Mouse (Mus musculus) liver, adult 2 months (tissue): ENCODE results near the gene Rnf130. TPM values are rescaled to one million over a fixed set of nuclear protein-coding genes. Genes with fewer than 3 reads are reported as not detected.

Source experiments
- DNase-seq: peaks from one replicate; pipeline ENCODE4 v3.0.0-alpha.2; 2011; ENCODE audit warnings: low read depth, low spot score; ENCODE audit errors: extremely low read depth
- H3K27ac ChIP-seq: fragments of 200-500 bp; replicated peaks from 2 replicates; pipeline ENCODE4 v1.5.1; 2012; ENCODE audit warnings: low read depth, mild to moderate bottlenecking, control low read depth, inconsistent platforms, low read length; ENCODE audit not compliant: insufficient read depth
- H3K27me3 ChIP-seq: fragments of 200-500 bp; 2 replicates; pipeline ENCODE4 v1.6.1; 2012; ENCODE audit warnings: mild to moderate bottlenecking, moderate library complexity, low read length, inconsistent platforms; ENCODE audit not compliant: control insufficient read depth, insufficient read depth
- H3K36me3 ChIP-seq: fragments of 200-500 bp; 2 replicates; pipeline ENCODE4 v1.6.1; 2012; ENCODE audit warnings: low read length, inconsistent platforms; ENCODE audit not compliant: control insufficient read depth, insufficient read depth
- H3K4me1 ChIP-seq: fragments of 200-500 bp; 2 replicates; pipeline ENCODE4 v1.6.1; 2011; ENCODE audit warnings: low read length; ENCODE audit not compliant: control insufficient read depth, insufficient read depth
- H3K4me3 ChIP-seq: fragments of 200-500 bp; 2 replicates; pipeline ENCODE4 v1.5.1; 2011; ENCODE audit warnings: low read depth, mild to moderate bottlenecking, control low read depth, low read length, moderate library complexity; ENCODE audit not compliant: insufficient read depth
- H3K79me2 ChIP-seq: fragments of 200-500 bp; 2 replicates; pipeline ENCODE4 v1.6.1; 2012; ENCODE audit warnings: inconsistent platforms, mild to moderate bottlenecking, low read length, moderate library complexity; ENCODE audit not compliant: control insufficient read depth, insufficient read depth
- H3K9ac ChIP-seq: fragments of 200-500 bp; 2 replicates; pipeline ENCODE4 v1.6.1; 2012; ENCODE audit warnings: low read depth, mild to moderate bottlenecking, control low read depth, inconsistent platforms, low read length
- CTCF ChIP-seq: fragments of 200-500 bp; IDR thresholded peaks from 2 replicates; pipeline ENCODE4 v1.5.1; 2011; ENCODE audit warnings: low read depth, low read length, control low read depth
- POLR2A ChIP-seq: fragments of 200-500 bp; IDR thresholded peaks from 2 replicates; pipeline ENCODE4 v1.6.1; 2011; ENCODE audit warnings: low read length, control low read depth; ENCODE audit not compliant: insufficient read depth; ENCODE audit errors: extremely low read depth
- WGBS: fragments of 180-500 bp; shearing (Covaris S2); methylation state at CpG from one replicate; pipeline ENCODE4 v1.1.7; 2018; 5-methylcytosine and 5-hydroxymethylcytosine counted together
- polyA plus RNA-seq: library from polyadenylated mRNA; depleted of rRNA; stranded (reverse); fragments of >200 nt; gene quantifications from 2 replicates; pipeline ENCODE4 v1.2.3, GENCODE M21; 2012
- total RNA-seq: library from RNA; depleted of rRNA; stranded (reverse); fragments of >200 nt; gene quantifications from 2 replicates; pipeline ENCODE4 v1.2.3, GENCODE M21; 2014

Gene Rnf130
- total and polyA plus RNA-seq, 2 experiments: 66.7 to 111 TPM

- no peak overlapping the region for H3K27ac ChIP-seq
- no peaks in the 10 kb centered on the region for H3K27me3 ChIP-seq
- no peak for DNase-seq
- no peak for TF ChIP-seq CTCF
- no peak for TF ChIP-seq POLR2A
- H3K79me2 ChIP-seq: no peaks in the 10 kb centered on the region; the same call in 1 of the 2 replicates
- no peak overlapping the region for H3K9ac ChIP-seq
- peaks cover 4% of the 10 kb centered on the region for H3K36me3 ChIP-seq
- H3K4me1 ChIP-seq: no peaks in the 10 kb centered on the region
- WGBS: 64% methylated on average over 2 of the region's 2 CpGs
- H3K4me3 ChIP-seq: no peak overlapping the region
Measured at GRCm38 (mm10) chr11:50057713-50058112, 32.6 kb downstream of the Rnf130 start.

DNA sequence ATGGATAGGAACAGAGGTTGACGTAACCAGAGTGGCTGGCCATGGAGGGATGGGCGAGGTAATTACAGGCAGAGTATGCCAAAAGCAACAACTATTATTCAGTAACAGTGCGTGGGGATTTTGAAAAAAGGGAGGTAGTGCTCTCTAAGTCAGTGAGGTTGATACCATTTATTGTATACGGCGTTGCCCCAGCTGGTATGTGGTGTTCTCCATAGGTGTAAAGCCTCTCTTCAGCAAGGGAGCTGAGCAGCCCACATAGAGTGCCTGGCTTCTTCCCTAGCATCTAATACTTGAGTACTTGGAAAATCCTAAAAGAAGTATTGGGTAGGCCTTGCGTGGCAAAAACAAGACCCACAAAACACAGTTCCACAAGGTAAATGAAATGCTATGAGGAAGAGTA is 33.1 kb downstream of the Rnf130 start:
- Histone ChIP-seq H3K27ac (no peak overlapping the region), H3K4me1 (no peaks in the 10 kb centered on the region), H3K27me3 (no peaks in the 10 kb centered on the region), H3K36me3 (no peaks in the 10 kb centered on the region), H3K9ac (no peak overlapping the region), H3K79me2 (no peaks in the 10 kb centered on the region; the same call in 1 of the 2 replicates), H3K4me3 (no peak overlapping the region)
- WGBS: 96% methylated on average over 6 of the region's 6 CpGs
- no peak for DNase-seq
- TF ChIP-seq CTCF (no peak), POLR2A (no peak)

GRCm38 (mm10) chr11:50059045-50059444 is 33.9 kb downstream of the Rnf130 start:
- no peak overlapping the region for H3K9ac ChIP-seq
- no peak overlapping the region for H3K27ac ChIP-seq
- no peak overlapping the region for H3K4me3 ChIP-seq
- WGBS: 90% methylated on average over 6 of the region's 6 CpGs
- DNase-seq: no peak
- TF ChIP-seq CTCF: no peak
- TF ChIP-seq POLR2A: no peak
- no peaks in the 10 kb centered on the region for H3K27me3 ChIP-seq
- no peaks in the 10 kb centered on the region; the same call in 1 of the 2 replicates for H3K79me2 ChIP-seq
- H3K36me3 ChIP-seq: no peaks in the 10 kb centered on the region
- H3K4me1 ChIP-seq: no peaks in the 10 kb centered on the region

- no peak for DNase-seq
- TF ChIP-seq CTCF (no peak), POLR2A (no peak)
- 78% methylated on average over 7 of the region's 7 CpGs for WGBS
- H3K27ac ChIP-seq: no peak overlapping the region
- H3K27me3 ChIP-seq: no peaks in the 10 kb centered on the region
- H3K4me1 ChIP-seq: peaks cover 2% of the 10 kb centered on the region; the same call in 1 of the 2 replicates
- no peaks in the 10 kb centered on the region for H3K36me3 ChIP-seq
- peaks cover 14% of the 10 kb centered on the region; the same call in 1 of the 2 replicates for H3K79me2 ChIP-seq
- no peak overlapping the region for H3K9ac ChIP-seq
- H3K4me3 ChIP-seq: no peak overlapping the region
Measured at GRCm38 (mm10) chr11:50062116-50062515, 37.0 kb downstream of the Rnf130 start.

GRCm38 (mm10) chr11:50066088-50066487 is 40.9 kb downstream of the Rnf130 start:
- Histone ChIP-seq H3K27me3 (no peaks in the 10 kb centered on the region), H3K36me3 (no peaks in the 10 kb centered on the region; the same call in 1 of the 2 replicates), H3K27ac (no peak overlapping the region), H3K9ac (no peak overlapping the region), H3K79me2 (peaks cover 16% of the 10 kb centered on the region; the same call in 1 of the 2 replicates), H3K4me1 (peaks cover 2% of the 10 kb centered on the region; the same call in 1 of the 2 replicates), H3K4me3 (no peak overlapping the region)
- DNase-seq: no peak
- WGBS: 88% methylated on average over 2 of the region's 2 CpGs
- TF ChIP-seq CTCF: no peak
- TF ChIP-seq POLR2A: no peak

GRCm38 (mm10) chr11:50073830-50074229 is 48.7 kb downstream of the Rnf130 start:
- H3K9ac ChIP-seq: no peak overlapping the region
- peaks cover 5% of the 10 kb centered on the region; the same call in 1 of the 2 replicates for H3K36me3 ChIP-seq
- WGBS: 75% methylated on average over 10 of the region's 10 CpGs
- H3K4me1 ChIP-seq: no peaks in the 10 kb centered on the region
- H3K27me3 ChIP-seq: no peaks in the 10 kb centered on the region
- H3K27ac ChIP-seq: no peak overlapping the region
- TF ChIP-seq POLR2A (no peak), CTCF (no peak)
- H3K4me3 ChIP-seq: no peak overlapping the region
- H3K79me2 ChIP-seq: peaks cover 3% of the 10 kb centered on the region; the same call in 1 of the 2 replicates
- no peak for DNase-seq
